In the genomic region with DNA sequence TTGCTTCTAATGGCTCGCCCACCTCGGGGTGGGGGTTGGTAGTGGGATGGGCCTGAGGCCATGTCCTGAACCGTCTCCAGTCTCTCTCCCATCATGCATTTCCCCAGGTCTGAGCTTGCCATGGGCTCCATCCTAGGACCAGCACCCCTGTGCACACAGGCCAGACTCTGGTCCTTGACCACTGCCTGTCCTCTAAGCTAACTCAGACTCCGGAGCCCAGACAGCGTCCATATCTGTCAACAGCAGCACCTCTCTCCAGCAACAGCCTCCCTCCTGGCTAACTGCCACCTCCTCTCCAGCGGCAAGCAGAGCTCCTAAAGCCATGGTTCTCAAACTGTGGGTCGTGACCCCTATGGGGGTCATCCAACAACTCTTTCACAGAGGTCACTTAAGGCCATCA, we compare ENCODE assay signal across 13 mouse cellular contexts. TPM values are rescaled to one million over a fixed set of nuclear protein-coding genes. Genes with fewer than 3 reads are reported as not detected.
DNase-seq lines count a peak whose midpoint lies in the region; ATAC-seq lines count a peak whose summit lies in the region.
"Had no signal": no experiment of that assay in that cellular context is flagged by ENCODE, and none has a peak within 500 bp of the region (broad histone marks: within the 10 kb centered on the region; RNA-seq: fewer than 3 reads in every experiment).

No protein-coding gene starts in this region.

- ATAC-seq in lung, embryonic 16.5 days (ENCODE audit: low read depth) = no peak

- peaks cover 27% of the 10 kb centered on the region for H3K4me1 ChIP-seq in heart, embryonic 10.5 days
- H3K4me1 ChIP-seq in lung, embryonic 16.5 days (replicated peaks; ENCODE audit: control insufficient read depth, insufficient read depth, low read length) = peaks cover 16% of the 10 kb centered on the region; the same call in 1 of the 2 replicates

- no peaks in the 10 kb centered on the region for H3K9me3 ChIP-seq in heart, embryonic 10.5 days
- no peaks in the 10 kb centered on the region for H3K9me3 ChIP-seq in lung, embryonic 16.5 days (ENCODE audit: control insufficient read depth, low read length)
- H3K9me3 ChIP-seq: limb, embryonic 15.5 days had no signal

- 12% methylated on average over 7 of the region's 7 CpGs for WGBS in heart, embryonic 10.5 days
- 19% methylated on average over 7 of the region's 7 CpGs for WGBS in lung, embryonic 16.5 days

- peak overlapping the region; percentile 45 for H3K4me3 ChIP-seq in heart, embryonic 10.5 days
- H3K4me3 ChIP-seq in lung, embryonic 16.5 days (ENCODE audit: low read length) = no peak overlapping the region
- H3K4me3 ChIP-seq: limb, embryonic 15.5 days had no signal

- peaks cover 98% of the 10 kb centered on the region for H3K27me3 ChIP-seq in heart, embryonic 10.5 days (ENCODE audit: insufficient read depth, poor library complexity, severe bottlenecking)
- H3K27me3 ChIP-seq in lung, embryonic 16.5 days (ENCODE audit: control insufficient read depth, insufficient read depth, low read depth, low read length) = peaks cover 9% of the 10 kb centered on the region; the same call in 1 of the 2 replicates

- peak overlapping the region; percentile 36; the same call in 1 of the 2 replicates for H3K4me2 ChIP-seq in lung, embryonic 16.5 days (ENCODE audit: low read depth, low read length)

- DNase-seq in heart, embryonic 10.5 days (ENCODE audit: low spot score) = no peak
- DNase-seq in heart, adult 8-10 months (ENCODE audit: low spot score) = no peak
- DNase-seq in ovary, postnatal 36 days (ENCODE audit: low spot score) = peak; percentile 18
- no peak for DNase-seq in ovary, adult 18-20 months (ENCODE audit: low spot score)
- DNase-seq in testis, postnatal 14 days (ENCODE audit: low spot score) = peak; percentile 22
- DNase-seq in left cerebral cortex, adult 8-10 months (ENCODE audit: low spot score in 2 of 2) = no peak
- no peak for DNase-seq in adrenal gland, adult 2 months
- DNase-seq: thymus, postnatal 36 days had no signal

- H3K36me3 ChIP-seq in heart, embryonic 10.5 days = no peaks in the 10 kb centered on the region
- no peaks in the 10 kb centered on the region for H3K36me3 ChIP-seq in lung, embryonic 16.5 days (ENCODE audit: control insufficient read depth, insufficient read depth, low read length)
- H3K36me3 ChIP-seq: limb, embryonic 15.5 days had no signal

- H3K9ac ChIP-seq in lung, embryonic 16.5 days (ENCODE audit: low read length) = no peak overlapping the region
- H3K9ac ChIP-seq: limb, embryonic 15.5 days had no signal

- H3K27ac ChIP-seq in heart, embryonic 10.5 days = peak overlapping the region; percentile 74; the same call in 1 of the 2 replicates
- no peak overlapping the region for H3K27ac ChIP-seq in lung, embryonic 16.5 days (ENCODE audit: low read length)
- H3K27ac ChIP-seq: limb, embryonic 15.5 days had no signal

RNA-seq across cellular contexts. Expression of a gene that starts 14.4 kb away (rescaled TPM):
- polyA plus RNA-seq in heart, embryonic 10.5 days (2016; fragmentation: Nextera tagmentation; extraction: Ambion mirVana) = not detected in 2 replicates
- not detected for total RNA-seq in heart, adult 8-10 months (2022)
- not detected in 2 replicates for polyA plus RNA-seq in lung, embryonic 16.5 days (2015; fragmentation: Nextera tagmentation; extraction: Ambion mirVana)
- not detected for total RNA-seq in left cerebral cortex, adult 8-10 months (2022)
- total RNA-seq in adrenal gland, adult 2 months (2021) = not detected
- polyA plus RNA-seq in adrenal gland, adult 2 months (2012; rRNA removed) = not detected in 2 replicates
- total RNA-seq: adrenal gland, adult 18-20 months had no signal
- polyA plus RNA-seq: C2C12; intestine, embryonic 14.5 days; limb, embryonic 15.5 days had no signal

RNA-seq across cellular contexts. Expression of a gene that starts 42.8 kb away (rescaled TPM):
- polyA plus RNA-seq in heart, embryonic 10.5 days (2016; fragmentation: Nextera tagmentation; extraction: Ambion mirVana) = 24.5 and 24.8 TPM in 2 replicates
- 10 to 100 TPM; 13.5 to 20.0 (median 17.4) TPM for total RNA-seq in heart, adult 8-10 months (2022)
- polyA plus RNA-seq in lung, embryonic 16.5 days (2015; fragmentation: Nextera tagmentation; extraction: Ambion mirVana) = 23.6 and 23.9 TPM in 2 replicates
- 1 to 10 TPM; 4.4 to 6.8 (median 6.2) TPM for total RNA-seq in left cerebral cortex, adult 8-10 months (2022)
- total RNA-seq in adrenal gland, adult 2 months (2021) = 10 to 100 TPM; 23.0 to 52.6 TPM
- polyA plus RNA-seq in adrenal gland, adult 2 months (2012; rRNA removed) = 167 and 184 TPM in 2 replicates

Comparison
In these comparisons a context has a peak if more than half of its experiments do, and no peak if none do; other contexts are left out.
1. DNase-seq: peak in ovary, postnatal 36 days (single experiment) and testis, postnatal 14 days (single experiment); none in heart, embryonic 10.5 days (single experiment), heart, adult 8-10 months (single experiment), ovary, adult 18-20 months (single experiment), left cerebral cortex, adult 8-10 months (0 of 2) and adrenal gland, adult 2 months (single experiment).